Mouse (Mus musculus): Measurements from ENCODE around the gene Retnla. TPM values are rescaled to one million over a fixed set of nuclear protein-coding genes. Genes with fewer than 3 reads are reported as not detected.
"Not testable (repeated sequence)": the region's sequence is repeated elsewhere in the genome, so short reads cannot be mapped to it uniquely, and the experiment has no call there.

Retnla gene
- polyA plus RNA-seq, 1 experiment from 2014 or later: not detected

DNA sequence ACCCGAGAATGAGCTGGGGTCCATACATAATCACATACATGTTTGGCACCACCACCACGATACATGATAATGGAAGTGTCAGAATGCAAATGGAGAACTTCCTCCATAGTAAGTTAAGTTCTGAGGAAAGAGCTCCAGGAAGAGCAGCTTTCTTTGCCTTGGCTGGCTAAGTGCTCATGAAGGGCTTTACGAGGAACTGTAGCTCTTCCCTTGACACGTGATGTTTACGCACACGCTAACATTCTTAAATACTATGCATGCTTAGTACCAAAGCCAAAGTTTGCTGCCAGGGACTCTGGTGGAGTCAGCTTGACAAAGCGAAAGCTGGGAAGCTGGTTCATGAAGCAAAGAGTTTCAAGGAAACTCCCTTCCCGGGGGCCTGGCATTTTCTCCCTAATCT is 10.3 kb upstream of the Retnla start:
- WGBS: 90% methylated on average over 8 of the region's 8 CpGs
- H3K27me3 ChIP-seq: no peaks in the 10 kb centered on the region
- no peaks in the 10 kb centered on the region; the same call in 1 of the 2 replicates for H3K9me3 ChIP-seq
- no peak overlapping the region for H3K27ac ChIP-seq (replicated peaks)
- no peaks in the 10 kb centered on the region for H3K36me3 ChIP-seq
- H3K9ac ChIP-seq: no peak overlapping the region
- ATAC-seq (ENCODE audit: low read depth): no peak
- no peak overlapping the region for H3K4me2 ChIP-seq
- H3K4me1 ChIP-seq (replicated peaks): no peaks in the 10 kb centered on the region
- no peak overlapping the region for H3K4me3 ChIP-seq

DNA sequence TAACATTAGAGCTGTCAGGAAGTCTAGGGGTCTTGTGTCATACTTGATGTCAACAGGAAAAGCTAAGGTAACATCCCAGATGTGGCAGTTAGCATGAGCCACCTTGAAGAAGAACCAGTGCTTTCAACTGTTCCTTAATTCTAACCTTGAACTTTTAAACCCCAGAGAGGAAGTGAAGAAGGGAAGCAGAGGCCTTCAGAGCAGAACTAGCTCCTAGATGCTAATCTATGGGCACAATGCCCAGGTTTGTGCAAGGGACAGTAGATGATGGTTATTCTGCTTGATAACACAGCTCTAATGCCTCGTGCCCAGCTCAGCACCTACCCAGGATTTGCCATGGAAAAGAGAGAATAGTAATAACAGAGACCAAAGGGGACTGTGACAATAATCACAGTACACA is 8.7 kb upstream of the Retnla start:
- H3K27me3 ChIP-seq; H3K4me2 ChIP-seq; H3K9me3 ChIP-seq; ATAC-seq (ENCODE audit: low read depth); H3K9ac ChIP-seq; H3K36me3 ChIP-seq; H3K4me3 ChIP-seq; H3K4me1 ChIP-seq (replicated peaks); H3K27ac ChIP-seq (replicated peaks): not testable (repeated sequence)
- WGBS: 71% methylated on average over 1 of the region's 1 CpGs

DNA sequence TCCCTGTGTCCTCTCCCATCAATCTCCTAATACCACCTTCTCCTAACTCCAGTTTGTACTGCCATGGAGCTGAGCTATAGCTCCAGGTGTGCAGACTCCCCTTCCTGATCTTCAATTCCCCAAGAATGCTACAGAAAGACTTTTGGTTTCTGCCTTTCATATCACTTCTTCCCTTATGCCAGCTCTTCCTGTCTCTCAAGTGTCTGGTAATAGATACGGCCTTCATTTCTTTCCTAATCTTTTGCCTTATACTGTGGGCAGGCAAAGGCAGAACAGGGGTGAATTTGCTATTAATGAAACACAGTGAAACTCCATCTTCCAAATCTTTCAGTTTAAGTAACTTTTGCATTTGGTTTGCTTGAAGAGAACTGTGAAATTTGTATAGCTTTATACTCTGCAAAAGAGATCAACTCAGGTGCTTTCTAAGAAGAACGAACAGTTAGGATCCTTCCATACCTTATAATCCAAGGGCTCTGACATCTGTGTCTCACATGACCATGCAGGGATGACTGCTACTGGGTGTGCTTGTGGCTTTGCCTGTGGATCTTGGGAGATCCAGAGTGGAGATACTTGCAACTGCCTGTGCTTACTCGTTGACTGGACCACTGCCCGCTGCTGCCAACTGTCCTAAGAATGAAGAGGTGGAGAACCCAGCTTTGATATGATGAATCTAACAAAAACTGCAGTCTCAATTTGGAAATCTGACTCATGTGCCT is 1.5 kb downstream of the Retnla start:
- Histone ChIP-seq H3K4me1 (replicated peaks) (no peaks in the 10 kb centered on the region), H3K36me3 (no peaks in the 10 kb centered on the region), H3K27me3 (no peaks in the 10 kb centered on the region), H3K4me2 (no peak overlapping the region), H3K9me3 (no peaks in the 10 kb centered on the region), H3K27ac (replicated peaks) (no peak overlapping the region), H3K4me3 (no peak overlapping the region), H3K9ac (no peak overlapping the region)
- WGBS: 94% methylated on average over 4 of the region's 4 CpGs
- no peak for ATAC-seq (ENCODE audit: low read depth)

DNA sequence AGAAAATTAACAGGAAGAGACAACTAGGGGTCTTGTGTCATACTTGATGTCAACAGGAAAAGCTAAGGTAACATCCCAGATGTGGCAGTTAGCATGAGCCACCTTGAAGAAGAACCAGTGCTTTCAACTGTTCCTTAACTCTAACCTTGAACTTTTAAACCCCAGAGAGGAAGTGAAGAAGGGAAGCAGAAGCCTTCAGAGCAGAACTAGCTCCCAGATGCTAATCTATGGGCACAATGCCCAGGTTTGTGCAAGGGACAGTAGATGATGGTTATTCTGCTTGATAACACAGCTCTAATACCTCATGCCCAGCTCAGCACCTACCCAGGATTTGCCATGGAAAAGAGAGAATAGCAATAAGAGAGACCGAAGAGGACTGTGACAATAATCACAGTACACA is 22.7 kb downstream of the Retnla start:
- ATAC-seq (ENCODE audit: low read depth); H3K4me1 ChIP-seq (replicated peaks); H3K4me3 ChIP-seq; H3K9ac ChIP-seq; H3K9me3 ChIP-seq; H3K27ac ChIP-seq (replicated peaks); H3K27me3 ChIP-seq; H3K36me3 ChIP-seq; H3K4me2 ChIP-seq: not testable (repeated sequence)
- WGBS: 87% methylated on average over 1 of the region's 1 CpGs

DNA sequence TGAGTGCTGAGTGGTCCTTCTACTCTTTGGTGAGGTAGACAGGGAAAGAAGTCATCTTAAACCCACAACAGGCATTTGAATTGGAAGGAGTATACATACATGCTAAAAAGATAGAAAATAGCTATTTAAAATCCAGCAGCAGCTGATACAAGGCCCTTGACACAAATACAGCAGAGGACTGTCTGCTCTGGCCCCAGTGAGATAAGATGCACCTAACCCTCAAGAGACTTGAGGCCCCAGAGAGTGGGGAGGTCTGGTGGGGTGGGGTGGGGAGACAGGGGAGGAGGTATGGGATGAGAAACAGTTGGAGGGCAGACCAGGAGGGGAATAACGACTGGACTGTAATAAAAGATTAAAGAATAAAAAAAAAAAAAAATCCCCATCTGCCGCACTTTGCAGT is 25.3 kb downstream of the Retnla start:
- no peaks in the 10 kb centered on the region for H3K27me3 ChIP-seq
- no peak overlapping the region for H3K4me2 ChIP-seq
- no peak overlapping the region for H3K4me3 ChIP-seq
- ATAC-seq (ENCODE audit: low read depth): no peak
- H3K36me3 ChIP-seq: no peaks in the 10 kb centered on the region
- 63% methylated on average over 2 of the region's 2 CpGs for whole genome bisulfite sequencing
- H3K27ac ChIP-seq (replicated peaks): no peak overlapping the region
- no peaks in the 10 kb centered on the region for H3K9me3 ChIP-seq
- H3K4me1 ChIP-seq (replicated peaks): no peaks in the 10 kb centered on the region
- no peak overlapping the region for H3K9ac ChIP-seq

DNA sequence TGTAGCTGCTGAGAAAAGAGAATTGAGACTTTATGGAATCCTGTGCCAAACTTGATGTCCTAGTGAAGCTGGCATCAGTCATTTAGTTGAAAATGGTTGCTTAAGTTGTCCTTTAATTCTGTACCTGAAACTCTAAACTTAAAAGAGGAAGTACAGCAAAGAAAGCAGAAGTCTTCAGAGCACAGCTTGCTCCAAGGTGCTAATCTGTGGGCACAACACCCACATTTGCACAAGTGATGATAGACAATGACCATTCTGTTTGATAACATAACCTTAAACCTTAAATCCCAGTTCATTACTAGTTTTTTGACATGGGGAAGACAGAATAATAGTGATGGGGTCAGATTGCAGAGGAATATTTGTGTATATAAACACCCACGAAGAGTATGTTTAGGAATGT is 26.3 kb downstream of the Retnla start:
- H3K4me3 ChIP-seq: no peak overlapping the region
- 89% methylated on average over 1 of the region's 1 CpGs for WGBS
- H3K9me3 ChIP-seq: no peaks in the 10 kb centered on the region
- ATAC-seq (ENCODE audit: low read depth): no peak
- H3K27ac ChIP-seq (replicated peaks): no peak overlapping the region
- H3K4me2 ChIP-seq: no peak overlapping the region
- no peaks in the 10 kb centered on the region for H3K36me3 ChIP-seq
- no peak overlapping the region for H3K9ac ChIP-seq
- H3K27me3 ChIP-seq: no peaks in the 10 kb centered on the region
- no peaks in the 10 kb centered on the region for H3K4me1 ChIP-seq (replicated peaks)

DNA sequence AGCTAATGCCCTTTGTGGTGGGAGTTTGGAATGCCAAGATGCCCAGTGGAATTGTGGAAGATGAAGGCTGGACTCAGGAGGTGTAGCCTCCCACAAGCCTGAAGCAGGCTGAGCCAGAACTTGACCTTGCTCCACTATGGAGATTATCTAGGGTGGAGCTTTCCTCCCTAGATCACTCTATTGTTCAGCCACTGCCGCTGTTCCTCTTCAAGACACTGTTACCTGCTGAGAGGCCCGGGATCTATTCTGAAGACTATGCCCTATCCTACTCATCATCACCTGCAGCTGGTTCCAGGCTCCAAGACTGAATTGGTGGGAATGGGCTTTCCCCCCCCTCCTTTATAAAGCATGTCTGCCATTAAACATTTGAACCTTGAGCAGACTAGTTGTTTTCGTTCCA is 27.3 kb downstream of the Retnla start:
- H3K4me1 ChIP-seq (replicated peaks): no peaks in the 10 kb centered on the region
- no peaks in the 10 kb centered on the region for H3K9me3 ChIP-seq
- H3K4me2 ChIP-seq: no peak overlapping the region
- 72% methylated on average over 3 of the region's 3 CpGs for WGBS
- no peaks in the 10 kb centered on the region for H3K27me3 ChIP-seq
- H3K9ac ChIP-seq: no peak overlapping the region
- no peaks in the 10 kb centered on the region for H3K36me3 ChIP-seq
- no peak for ATAC-seq (ENCODE audit: low read depth)
- H3K4me3 ChIP-seq: no peak overlapping the region
- no peak overlapping the region for H3K27ac ChIP-seq (replicated peaks)

DNA sequence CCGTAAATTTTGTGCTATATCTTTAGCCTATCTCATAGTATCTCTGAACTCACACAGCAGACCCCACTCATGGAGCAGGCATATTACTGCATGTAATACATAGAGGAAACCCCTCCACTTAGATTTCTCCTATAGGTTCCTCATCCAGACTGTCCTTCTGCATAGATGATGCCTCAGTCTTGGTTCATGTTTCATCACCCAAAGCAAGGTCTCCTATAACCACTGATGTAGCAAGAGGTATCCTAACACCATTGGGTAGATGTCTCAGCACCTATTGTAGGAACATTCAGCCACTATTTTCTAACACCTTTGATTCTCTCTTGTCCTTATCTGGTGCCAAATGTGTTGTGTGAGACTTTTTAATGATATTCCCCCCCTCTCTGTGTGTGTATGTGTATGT is 29.4 kb downstream of the Retnla start:
- H3K4me2 ChIP-seq: no peak overlapping the region
- H3K27ac ChIP-seq (replicated peaks): no peak overlapping the region
- H3K36me3 ChIP-seq: no peaks in the 10 kb centered on the region
- ATAC-seq (ENCODE audit: low read depth): no peak
- no peak overlapping the region for H3K4me3 ChIP-seq
- H3K9me3 ChIP-seq: no peaks in the 10 kb centered on the region
- no peak overlapping the region for H3K9ac ChIP-seq
- 98% methylated on average over 1 of the region's 1 CpGs for WGBS
- H3K27me3 ChIP-seq: no peaks in the 10 kb centered on the region
- no peaks in the 10 kb centered on the region for H3K4me1 ChIP-seq (replicated peaks)

DNA sequence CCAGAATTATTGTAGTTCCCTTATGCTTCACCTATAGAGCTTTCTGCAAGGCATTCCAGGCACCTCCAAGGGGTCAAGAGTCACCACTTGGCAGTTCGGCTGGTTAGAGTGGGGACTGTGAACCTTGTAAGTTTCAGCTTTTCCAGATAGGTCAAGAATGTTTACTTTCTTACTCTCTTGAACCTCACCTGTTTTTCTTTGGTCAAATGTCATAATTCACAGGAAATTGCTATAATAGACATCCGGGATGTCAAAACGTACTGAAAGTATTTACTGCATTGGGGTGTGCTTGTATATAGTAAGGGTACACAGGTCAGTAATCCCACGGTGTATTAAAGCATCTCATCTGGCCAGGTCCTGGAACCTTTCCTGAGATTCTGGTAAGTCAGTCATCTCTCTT is 30.0 kb downstream of the Retnla start, which contains the start of gene Retnlg:
TSS of gene Retnlg (plus strand) at position 301 of the 400 bp plus-strand sequence.
- no peak for ATAC-seq (ENCODE audit: low read depth)
- no peaks in the 10 kb centered on the region for H3K4me1 ChIP-seq (replicated peaks)
- 86% methylated on average over 4 of the region's 4 CpGs for WGBS
- no peak within 1 kb of the TSS for H3K4me2 ChIP-seq
- no peaks in the 10 kb centered on the region for H3K27me3 ChIP-seq
- H3K9ac ChIP-seq: no peak within 1 kb of the TSS
- H3K36me3 ChIP-seq: no peaks in the 10 kb centered on the region
- H3K27ac ChIP-seq (replicated peaks): no peak within 1 kb of the TSS
- no peaks in the 10 kb centered on the region for H3K9me3 ChIP-seq
- H3K4me3 ChIP-seq: no peak within 1 kb of the TSS

DNA sequence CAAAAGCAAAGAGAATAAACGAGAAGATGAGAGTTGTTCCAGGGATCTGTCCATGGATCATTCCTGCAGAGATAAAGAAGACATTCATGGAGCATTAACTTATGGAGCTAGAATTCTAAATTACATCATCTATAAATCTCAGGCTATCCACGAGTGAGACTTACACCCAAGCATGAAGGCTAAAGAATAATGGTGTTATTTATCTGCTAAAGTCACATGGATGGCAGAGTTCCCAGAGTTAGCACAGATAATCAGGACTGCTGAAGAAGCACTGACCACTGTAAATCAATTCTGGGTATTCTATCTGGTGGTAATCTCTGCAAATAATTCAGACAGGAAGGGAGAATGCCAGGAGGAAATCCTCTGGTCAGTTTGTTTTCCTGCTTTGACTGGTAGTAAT is 48.4 kb downstream of the Retnla start:
- H3K4me1 ChIP-seq (replicated peaks): no peaks in the 10 kb centered on the region
- H3K4me2 ChIP-seq: no peak overlapping the region
- H3K9ac ChIP-seq: no peak overlapping the region
- no peaks in the 10 kb centered on the region for H3K36me3 ChIP-seq
- H3K27ac ChIP-seq (replicated peaks): no peak overlapping the region
- H3K9me3 ChIP-seq: 0 out of 2 replicates have a peak, but pooled peaks cover 5% of the 10 kb centered on the region
- H3K4me3 ChIP-seq: no peak overlapping the region
- WGBS: 42% methylated on average over 2 of the region's 2 CpGs
- ATAC-seq (ENCODE audit: low read depth): no peak
- H3K27me3 ChIP-seq: no peaks in the 10 kb centered on the region

Other genes with a start within 250 kb of the Retnla start
- gene Trat1, start 70.5 kb upstream of the Retnla start, polyA plus RNA-seq (2015; fragmentation: Nextera tagmentation; extraction: Ambion mirVana): not detected in 2 replicates
- not detected in 2 replicates for gene Retnlb, start 25.7 kb upstream of the Retnla start, polyA plus RNA-seq (2015; fragmentation: Nextera tagmentation; extraction: Ambion mirVana)
- gene Retnlg, start 30.1 kb downstream of the Retnla start, polyA plus RNA-seq (2015; fragmentation: Nextera tagmentation; extraction: Ambion mirVana): 0.47 TPM in 1 of 2 replicates, not detected in the other
- gene Dzip3, start 151.6 kb downstream of the Retnla start, polyA plus RNA-seq (2015; fragmentation: Nextera tagmentation; extraction: Ambion mirVana): 48.2 and 50.1 TPM in 2 replicates
- gene Cip2a, start 151.6 kb downstream of the Retnla start, polyA plus RNA-seq (2015; fragmentation: Nextera tagmentation; extraction: Ambion mirVana): 6.2 and 7.3 TPM in 2 replicates
- gene Myh15, start 214.9 kb downstream of the Retnla start, polyA plus RNA-seq (2015; fragmentation: Nextera tagmentation; extraction: Ambion mirVana): 0.06 TPM in 2 replicates

All from neural tube, embryonic 13.5 days (tissue).